Mouse (Mus musculus): ENCODE data around the gene Srebf2.
"Not testable (repeated sequence)": the region's sequence is repeated elsewhere in the genome, so short reads cannot be mapped to it uniquely, and the experiment has no call there.

Srebf2 gene

GRCm38 (mm10) chr15:82230098-82230611, 83.2 kb downstream of the Srebf2 start:
- no peak for DNase-seq

DNA sequence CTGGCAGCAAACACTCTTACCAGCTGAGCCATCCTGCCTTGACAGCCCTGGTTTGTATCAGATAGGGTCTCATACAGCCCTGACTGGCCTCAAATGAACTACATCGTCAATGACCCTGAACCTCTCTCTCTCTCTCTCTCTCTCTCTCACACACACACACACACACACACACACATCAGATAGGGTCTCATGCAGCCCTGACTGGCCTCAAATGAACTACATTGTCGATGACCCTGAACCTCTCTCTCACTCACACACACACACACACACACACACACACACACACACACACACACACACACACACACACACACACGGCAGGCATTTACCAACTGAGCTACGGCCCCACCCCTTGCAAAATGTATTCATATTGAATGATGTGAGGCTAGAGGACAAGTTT, 84.1 kb downstream of the Srebf2 start:
- no peak for DNase-seq

GRCm38 (mm10) chr15:82231591-82232378, 84.8 kb downstream of the Srebf2 start:
- no peak for DNase-seq

DNA sequence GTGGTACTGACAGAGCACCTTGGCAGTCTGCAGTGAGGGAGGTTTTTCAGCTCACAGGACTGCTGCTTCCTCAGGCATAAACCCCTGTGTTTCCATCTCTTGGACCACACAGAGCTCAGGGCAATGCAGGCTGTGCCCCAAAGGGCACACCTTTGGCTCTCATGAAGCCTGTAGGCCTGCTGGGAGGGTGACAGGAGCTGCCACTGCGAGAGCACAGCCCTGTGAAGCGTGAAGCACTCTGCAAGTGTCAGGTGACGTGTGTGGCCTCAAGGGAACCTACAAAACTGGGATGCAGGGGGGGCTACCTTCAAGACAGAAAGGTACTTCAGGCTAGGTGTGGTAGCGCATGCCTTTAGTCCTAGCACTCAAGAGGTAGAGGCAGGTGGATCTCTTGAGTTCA, 85.7 kb downstream of the Srebf2 start:
- no peak for DNase-seq

- no peak for DNase-seq
Measured at GRCm38 (mm10) chr15:82235661-82236060, 88.7 kb downstream of the Srebf2 start.

GRCm38 (mm10) chr15:82236565-82236964, 89.6 kb downstream of the Srebf2 start:
- peak; percentile 91 for DNase-seq

DNA sequence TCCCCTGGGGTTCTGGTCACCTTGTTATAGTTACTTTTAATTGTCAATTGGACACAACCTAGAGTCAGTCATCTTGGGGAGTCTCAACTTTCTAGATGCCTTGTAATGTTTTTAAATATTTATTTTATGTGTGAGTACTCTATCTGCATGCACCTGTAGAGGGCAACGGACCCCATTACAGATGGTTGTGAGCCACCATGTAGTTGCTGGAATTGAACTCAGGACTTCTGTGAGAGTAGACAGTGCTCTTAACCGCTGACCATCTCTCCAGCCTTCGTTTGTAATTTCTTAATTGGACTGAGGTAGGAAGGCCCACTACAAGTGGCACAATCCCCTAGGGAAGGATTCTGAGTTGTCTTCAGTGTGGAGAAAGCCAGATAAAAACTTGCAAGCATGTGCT, 96.3 kb downstream of the Srebf2 start:
- DNase-seq: no peak

DNA sequence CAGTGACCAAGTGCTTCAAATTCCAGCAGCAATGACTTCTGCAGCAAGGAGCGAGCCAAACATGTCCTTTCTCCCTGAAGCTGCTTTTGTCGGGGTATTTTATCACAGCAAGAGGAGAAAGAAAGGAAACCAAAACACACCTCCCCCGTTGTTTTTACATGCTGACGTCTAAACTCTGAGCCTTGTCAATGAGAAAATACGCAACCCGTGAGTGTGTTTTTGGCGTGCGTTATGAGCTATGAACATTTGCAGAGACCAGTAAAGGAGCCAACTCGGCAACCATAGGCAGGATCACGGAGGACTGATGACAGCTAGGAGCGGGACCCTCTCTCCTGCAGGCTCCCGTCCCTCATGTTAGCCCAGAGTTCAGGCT, 96.7 kb downstream of the Srebf2 start:
- DNase-seq: no peak

- DNase-seq: peak; percentile 95
Measured at GRCm38 (mm10) chr15:82244115-82244804, 97.3 kb downstream of the Srebf2 start, which contains the start of gene Cenpm. TSS of gene Cenpm (minus strand) at chr15:82244748.

DNA sequence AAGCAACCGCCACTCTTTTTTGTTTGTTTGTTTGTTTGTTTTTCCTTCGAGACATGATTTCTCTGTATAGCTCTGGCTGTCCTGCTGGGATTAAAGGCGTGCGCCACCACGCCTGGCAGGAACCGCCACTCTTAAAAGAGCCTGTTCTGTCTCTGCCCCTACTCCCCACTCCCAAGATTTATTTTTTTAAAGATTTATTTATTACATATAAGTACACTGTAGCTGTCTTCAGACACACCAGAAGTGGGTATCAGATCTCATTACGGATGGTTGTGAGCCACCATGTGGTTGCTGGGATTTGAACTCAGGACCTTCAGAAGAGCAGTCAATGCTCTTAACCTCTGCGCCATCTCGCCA, 97.8 kb downstream of the Srebf2 start:
- not testable (repeated sequence) for DNase-seq

GRCm38 (mm10) chr15:82247131-82247776, 100.3 kb downstream of the Srebf2 start:
- DNase-seq: no peak

DNA sequence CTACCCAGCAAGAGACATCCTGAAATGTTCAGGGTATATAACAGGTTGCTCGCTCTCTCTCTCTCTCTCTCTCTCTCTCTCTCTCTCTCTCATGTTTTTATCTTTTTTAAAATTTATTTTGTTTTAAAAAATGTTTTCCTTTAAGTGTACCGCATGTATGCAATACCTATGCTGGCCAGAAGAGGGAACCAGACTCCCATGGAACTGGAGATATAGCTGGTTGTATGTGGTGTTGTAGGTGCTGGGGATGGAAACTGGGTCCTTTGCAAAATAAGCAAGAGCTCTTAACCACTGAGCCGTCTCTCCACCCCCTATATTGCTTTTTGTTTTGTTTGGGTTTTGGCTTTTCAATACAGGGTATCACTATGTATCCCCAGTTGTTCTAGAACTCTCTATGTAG, 104.6 kb downstream of the Srebf2 start:
- DNase-seq: no peak

GRCm38 (mm10) chr15:82252097-82252496, 105.1 kb downstream of the Srebf2 start, which contains the start of gene 1500009C09Rik:
TSS of gene 1500009C09Rik (plus strand) at chr15:82252397.
- DNase-seq: no peak
